ENCODE assay signal across 8 mouse cellular contexts in genomic region chr14:47276637-47277393, GRCm38 (mm10). TPM values are rescaled to one million over a fixed set of nuclear protein-coding genes. Genes with fewer than 3 reads are reported as not detected.
DNase-seq lines count a peak whose midpoint lies in the region; ATAC-seq and TF ChIP-seq lines count a peak whose summit lies in the region.

Gene Wdhd1, minus strand, starts transcription at chr14:47276857.
Gene Socs4, plus strand, starts transcription at chr14:47276931.

- 0 out of 2 replicates have a peak, but pooled peaks cover 2% of the 10 kb centered on the region for H3K4me1 ChIP-seq in bone marrow macrophage, adult 2 months (ENCODE audit: control insufficient read depth, insufficient read depth, low read length)
- 0 out of 2 replicates have a peak, but pooled peaks cover 2% of the 10 kb centered on the region for H3K4me1 ChIP-seq in embryonic fibroblast, embryonic 13.5 days (ENCODE audit: control insufficient read depth, insufficient read depth, low read length)
- peaks cover 14% of the 10 kb centered on the region for H3K4me1 ChIP-seq in heart, embryonic 10.5 days
- peaks cover 10% of the 10 kb centered on the region for H3K4me1 ChIP-seq in kidney, embryonic 15.5 days

- TF ChIP-seq POLR2A in bone marrow macrophage, adult 2 months (IDR thresholded peaks at IDR 0.05; ENCODE audit: borderline replicate concordance, low read depth, low read length): 0 out of 2 replicates have a peak, but pooled peaks have one; percentile 69
- peak; percentile 88 for TF ChIP-seq POLR2A in embryonic fibroblast, embryonic 13.5 days (IDR thresholded peaks at IDR 0.05; ENCODE audit: low read depth, low read length)

- peak within 1 kb of the TSS; percentile 70 for H3K4me2 ChIP-seq in kidney, embryonic 15.5 days

- H3K36me3 ChIP-seq in heart, embryonic 10.5 days: peaks cover 27% of the 10 kb centered on the region
- H3K36me3 ChIP-seq in kidney, embryonic 15.5 days: peaks cover 25% of the 10 kb centered on the region

- no peaks in the 10 kb centered on the region for H3K27me3 ChIP-seq in heart, embryonic 10.5 days (ENCODE audit: insufficient read depth, poor library complexity, severe bottlenecking)
- no peaks in the 10 kb centered on the region for H3K27me3 ChIP-seq in kidney, embryonic 15.5 days

- no peak for TF ChIP-seq CTCF in bone marrow macrophage, adult 2 months (IDR thresholded peaks at IDR 0.05; ENCODE audit: low read depth, low read length)
- TF ChIP-seq CTCF in embryonic fibroblast, embryonic 13.5 days (IDR thresholded peaks at IDR 0.05; ENCODE audit: borderline replicate concordance, insufficient read depth, low read length): no peak

- under 1% methylated on average over 73 of the region's 77 CpGs for WGBS in heart, embryonic 10.5 days
- under 1% methylated on average over 72 of the region's 77 CpGs for WGBS in kidney, embryonic 15.5 days

- DNase-seq in A20 (ENCODE audit: low read depth, low spot score) (peak; percentile 96), liver (peak; percentile 96)
- DNase-seq in heart, embryonic 10.5 days (ENCODE audit: low spot score): peak; percentile 97
- peak; percentile 94 to 98 for DNase-seq in spleen, postnatal 4 days (ENCODE audit: low spot score in 2 of 2)

- no peaks in the 10 kb centered on the region for H3K9me3 ChIP-seq in heart, embryonic 10.5 days
- H3K9me3 ChIP-seq in kidney, embryonic 15.5 days (replicated peaks): no peaks in the 10 kb centered on the region

- H3K27ac ChIP-seq in bone marrow macrophage, adult 2 months (ENCODE audit: insufficient read depth, low read depth, low read length): peak within 1 kb of the TSS; percentile 81
- peak within 1 kb of the TSS; percentile 76 for H3K27ac ChIP-seq in embryonic fibroblast, embryonic 13.5 days (ENCODE audit: insufficient read depth, low read length)
- peak within 1 kb of the TSS; percentile 99 for H3K27ac ChIP-seq in heart, embryonic 10.5 days
- peak within 1 kb of the TSS; percentile 98 for H3K27ac ChIP-seq in kidney, embryonic 15.5 days

- peak; percentile 97 for ATAC-seq in kidney, embryonic 15.5 days (replicated peaks; ENCODE audit: low FRiP score)
- peak; percentile 73 for ATAC-seq in monocyte, adult 5-6 weeks (replicated peaks; ENCODE audit: insufficient number of reproducible peaks, low FRiP score, low TSS enrichment, poor library complexity, severe bottlenecking)

- peak within 1 kb of the TSS; percentile 87 for H3K4me3 ChIP-seq in bone marrow macrophage, adult 2 months (ENCODE audit: insufficient read depth, low read length)
- H3K4me3 ChIP-seq in embryonic fibroblast, embryonic 13.5 days (ENCODE audit: insufficient read depth, low read length): peak within 1 kb of the TSS; percentile 95
- peak within 1 kb of the TSS; percentile 97 for H3K4me3 ChIP-seq in heart, embryonic 10.5 days
- peak within 1 kb of the TSS; percentile 80 for H3K4me3 ChIP-seq in kidney, embryonic 15.5 days (replicated peaks)

- H3K9ac ChIP-seq in kidney, embryonic 15.5 days: peak within 1 kb of the TSS; percentile 84

RNA-seq across cellular contexts. Expression of gene Wdhd1, which starts in this region (rescaled TPM):
- 11.6 and 16.7 TPM in 2 replicates for polyA plus RNA-seq in bone marrow macrophage, adult 2 months (2012; ENCODE audit: insufficient read depth, insufficient read length, missing spikeins)
- 22.9 and 23.0 TPM in 2 replicates for polyA plus RNA-seq in embryonic fibroblast, embryonic 13.5 days (2011; ENCODE audit: insufficient read length, low read depth, missing spikeins)
- polyA plus RNA-seq in heart, embryonic 10.5 days (2016; fragmentation: Nextera tagmentation; extraction: Ambion mirVana): 31.8 and 35.9 TPM in 2 replicates
- polyA plus RNA-seq in kidney, embryonic 15.5 days (2015; fragmentation: Nextera tagmentation; extraction: Ambion mirVana): 32.7 and 33.9 TPM in 2 replicates
- total RNA-seq in monocyte, adult 5-6 weeks (2017): 12.2 to 20.8 TPM (median 15.2 TPM) in 3 replicates

RNA-seq across cellular contexts. Expression of gene Socs4, which starts in this region (rescaled TPM):
- polyA plus RNA-seq in bone marrow macrophage, adult 2 months (2012; ENCODE audit: insufficient read depth, insufficient read length, missing spikeins): 21.9 and 22.6 TPM in 2 replicates
- polyA plus RNA-seq in embryonic fibroblast, embryonic 13.5 days (2011; ENCODE audit: insufficient read length, low read depth, missing spikeins): 33.3 and 39.7 TPM in 2 replicates
- polyA plus RNA-seq in heart, embryonic 10.5 days (2016; fragmentation: Nextera tagmentation; extraction: Ambion mirVana): 2.0 and 3.3 TPM in 2 replicates
- polyA plus RNA-seq in kidney, embryonic 15.5 days (2015; fragmentation: Nextera tagmentation; extraction: Ambion mirVana): 3.7 and 3.8 TPM in 2 replicates
- 16.2 to 46.3 TPM (median 33.6 TPM) in 3 replicates for total RNA-seq in monocyte, adult 5-6 weeks (2017)

Comparison
In these comparisons a context has a peak if more than half of its experiments do, and no peak if none do; other contexts are left out.
1. Peak in every context shown above with its lines: DNase-seq, ATAC-seq, H3K4me3 ChIP-seq and H3K27ac ChIP-seq.